Mouse (Mus musculus): ENCODE results near the gene Gabarapl1. TPM values are rescaled to one million over a fixed set of nuclear protein-coding genes. Genes with fewer than 3 reads are reported as not detected.

Gabarapl1 gene
- polyA plus RNA-seq, 1 experiment from 2014 or later = 66.3 TPM

GRCm38 (mm10) chr6:129543709-129544606 lies 11.0 kb downstream of the Gabarapl1 start:
- peak; percentile 83 for ATAC-seq
- no peak overlapping the region for H3K4me2 ChIP-seq (ENCODE audit: low read length)
- no peak overlapping the region for H3K27ac ChIP-seq (ENCODE audit: low read depth, low read length)

DNA sequence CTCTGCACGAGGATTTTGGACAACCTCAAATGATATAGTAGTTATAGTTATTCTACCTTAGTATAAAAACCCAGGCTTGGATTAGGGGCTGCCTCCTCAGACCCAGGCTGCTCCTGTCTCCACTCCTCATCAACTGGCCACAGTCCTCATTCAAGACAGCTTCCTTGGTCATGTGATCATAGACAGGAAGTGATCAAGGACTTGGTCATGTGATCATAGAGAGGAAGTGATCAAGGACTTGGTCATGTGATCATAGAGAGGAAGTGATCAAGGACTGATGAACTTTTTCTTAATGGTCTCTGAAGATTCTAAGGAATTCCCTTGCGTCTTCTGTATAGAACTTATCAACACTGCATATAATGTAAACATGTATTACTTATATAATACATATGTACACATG lies 14.3 kb downstream of the Gabarapl1 start:
- Histone ChIP-seq H3K4me1 (ENCODE audit: control insufficient read depth, insufficient read depth, low read length) (no peaks in the 10 kb centered on the region), H3K4me3 (ENCODE audit: low read depth, low read length) (no peak overlapping the region), H3K9me3 (replicated peaks; ENCODE audit: control insufficient read depth, low read length) (no peaks in the 10 kb centered on the region), H3K27me3 (replicated peaks; ENCODE audit: control insufficient read depth, insufficient read depth, low read length) (no peaks in the 10 kb centered on the region), H3K27ac (ENCODE audit: low read depth, low read length) (no peak overlapping the region), H3K36me3 (ENCODE audit: control insufficient read depth, insufficient read depth, low read length) (peaks cover 6% of the 10 kb centered on the region), H3K9ac (ENCODE audit: low read length) (no peak overlapping the region), H3K4me2 (ENCODE audit: low read length) (no peak overlapping the region)
- ATAC-seq (no peak), DNase-seq (ENCODE audit: low spot score) (no peak)
- WGBS = 85% methylated on average over 2 of the region's 2 CpGs

More at GRCm38 (mm10) chr6:129543709-129544606, 11.0 kb downstream of the Gabarapl1 start:
- Histone ChIP-seq H3K9me3 (replicated peaks; ENCODE audit: control insufficient read depth, low read length) (no peaks in the 10 kb centered on the region), H3K4me3 (ENCODE audit: low read depth, low read length) (no peak overlapping the region), H3K9ac (ENCODE audit: low read length) (no peak overlapping the region), H3K4me1 (ENCODE audit: control insufficient read depth, insufficient read depth, low read length) (no peaks in the 10 kb centered on the region), H3K36me3 (ENCODE audit: control insufficient read depth, insufficient read depth, low read length) (peaks cover 38% of the 10 kb centered on the region), H3K27me3 (replicated peaks; ENCODE audit: control insufficient read depth, insufficient read depth, low read length) (no peaks in the 10 kb centered on the region)
- DNase-seq (ENCODE audit: low spot score) = peak; percentile 80
- 53% methylated on average over 6 of the region's 6 CpGs for WGBS

DNA sequence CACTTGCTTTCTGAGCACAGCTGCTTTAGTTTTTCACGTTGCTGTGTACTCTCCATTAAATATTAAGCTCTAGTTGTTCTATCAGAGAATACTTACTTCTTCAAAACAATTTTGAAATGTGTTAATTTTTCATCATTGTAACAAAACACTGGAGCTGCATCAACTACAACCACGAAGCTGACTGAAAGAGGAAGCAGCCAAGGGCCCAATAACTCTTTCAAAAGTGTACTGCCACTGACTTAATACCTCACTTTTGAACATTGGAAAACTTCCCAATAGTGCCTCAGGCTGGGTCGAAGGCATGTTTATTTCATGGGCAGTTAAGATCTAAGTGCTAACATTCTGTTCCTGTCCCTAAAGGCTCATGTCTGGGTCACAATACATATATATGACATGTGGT lies 15.0 kb downstream of the Gabarapl1 start:
- WGBS = 72% methylated on average over 3 of the region's 3 CpGs
- H3K36me3 ChIP-seq (ENCODE audit: control insufficient read depth, insufficient read depth, low read length) = no peaks in the 10 kb centered on the region
- DNase-seq (ENCODE audit: low spot score) (no peak), ATAC-seq (no peak)
- H3K27me3 ChIP-seq (replicated peaks; ENCODE audit: control insufficient read depth, insufficient read depth, low read length) = no peaks in the 10 kb centered on the region
- no peak overlapping the region for H3K9ac ChIP-seq (ENCODE audit: low read length)
- no peak overlapping the region for H3K4me3 ChIP-seq (ENCODE audit: low read depth, low read length)
- no peaks in the 10 kb centered on the region for H3K4me1 ChIP-seq (ENCODE audit: control insufficient read depth, insufficient read depth, low read length)
- H3K27ac ChIP-seq (ENCODE audit: low read depth, low read length) = no peak overlapping the region
- no peak overlapping the region for H3K4me2 ChIP-seq (ENCODE audit: low read length)
- no peaks in the 10 kb centered on the region for H3K9me3 ChIP-seq (replicated peaks; ENCODE audit: control insufficient read depth, low read length)

GRCm38 (mm10) chr6:129557298-129558023 lies 24.5 kb downstream of the Gabarapl1 start:
- H3K4me3 ChIP-seq (ENCODE audit: low read depth, low read length) = no peak overlapping the region
- no peak overlapping the region for H3K27ac ChIP-seq (ENCODE audit: low read depth, low read length)
- H3K9me3 ChIP-seq (replicated peaks; ENCODE audit: control insufficient read depth, low read length) = no peaks in the 10 kb centered on the region
- ATAC-seq (peak; percentile 50), DNase-seq (ENCODE audit: low spot score) (peak; percentile 48)
- H3K4me1 ChIP-seq (ENCODE audit: control insufficient read depth, insufficient read depth, low read length) = no peaks in the 10 kb centered on the region
- H3K9ac ChIP-seq (ENCODE audit: low read length) = no peak overlapping the region
- H3K36me3 ChIP-seq (ENCODE audit: control insufficient read depth, insufficient read depth, low read length) = no peaks in the 10 kb centered on the region
- no peak overlapping the region for H3K4me2 ChIP-seq (ENCODE audit: low read length)
- H3K27me3 ChIP-seq (replicated peaks; ENCODE audit: control insufficient read depth, insufficient read depth, low read length) = no peaks in the 10 kb centered on the region

GRCm38 (mm10) chr6:129558946-129559640 lies 26.1 kb downstream of the Gabarapl1 start:
- H3K27ac ChIP-seq (ENCODE audit: low read depth, low read length) = no peak overlapping the region
- ATAC-seq (peak; percentile 88), DNase-seq (ENCODE audit: low spot score) (peak; percentile 91)
- H3K4me3 ChIP-seq (ENCODE audit: low read depth, low read length) = no peak overlapping the region
- WGBS = 19% methylated on average over 12 of the region's 12 CpGs
- no peak overlapping the region for H3K9ac ChIP-seq (ENCODE audit: low read length)
- no peaks in the 10 kb centered on the region for H3K36me3 ChIP-seq (ENCODE audit: control insufficient read depth, insufficient read depth, low read length)
- H3K27me3 ChIP-seq (replicated peaks; ENCODE audit: control insufficient read depth, insufficient read depth, low read length) = no peaks in the 10 kb centered on the region
- 0 out of 2 replicates have a peak overlapping the region, but pooled peaks have one; percentile 5 for H3K4me2 ChIP-seq (ENCODE audit: low read length)
- no peaks in the 10 kb centered on the region for H3K4me1 ChIP-seq (ENCODE audit: control insufficient read depth, insufficient read depth, low read length)
- no peaks in the 10 kb centered on the region for H3K9me3 ChIP-seq (replicated peaks; ENCODE audit: control insufficient read depth, low read length)

DNA sequence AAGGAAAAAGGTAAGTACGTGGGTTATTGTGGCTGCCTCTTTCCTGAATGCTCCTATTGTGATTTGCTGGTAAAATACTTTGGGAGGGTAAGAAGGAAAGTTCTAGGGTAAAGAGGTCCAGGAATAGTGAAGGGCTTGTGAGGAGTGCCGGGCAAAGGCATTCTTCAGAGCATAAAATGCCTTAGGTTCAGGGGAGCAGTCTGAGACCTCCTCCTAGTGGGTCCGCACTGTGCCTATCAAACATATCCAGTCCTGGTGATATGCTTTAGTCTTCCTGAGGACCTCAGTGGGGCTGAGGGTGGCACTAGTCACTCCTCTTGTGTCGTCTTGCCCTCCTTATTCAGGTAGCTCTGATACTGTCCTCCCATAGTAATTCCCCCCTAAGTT lies 26.7 kb downstream of the Gabarapl1 start:
- Histone ChIP-seq H3K4me2 (ENCODE audit: low read length) (no peak overlapping the region), H3K4me3 (ENCODE audit: low read depth, low read length) (no peak overlapping the region), H3K9ac (ENCODE audit: low read length) (no peak overlapping the region), H3K27me3 (replicated peaks; ENCODE audit: control insufficient read depth, insufficient read depth, low read length) (no peaks in the 10 kb centered on the region), H3K4me1 (ENCODE audit: control insufficient read depth, insufficient read depth, low read length) (no peaks in the 10 kb centered on the region), H3K9me3 (replicated peaks; ENCODE audit: control insufficient read depth, low read length) (no peaks in the 10 kb centered on the region), H3K27ac (ENCODE audit: low read depth, low read length) (no peak overlapping the region), H3K36me3 (ENCODE audit: control insufficient read depth, insufficient read depth, low read length) (no peaks in the 10 kb centered on the region)
- ATAC-seq = peak; percentile 21
- no peak for DNase-seq (ENCODE audit: low spot score)
- WGBS = 58% methylated on average over 4 of the region's 4 CpGs

DNA sequence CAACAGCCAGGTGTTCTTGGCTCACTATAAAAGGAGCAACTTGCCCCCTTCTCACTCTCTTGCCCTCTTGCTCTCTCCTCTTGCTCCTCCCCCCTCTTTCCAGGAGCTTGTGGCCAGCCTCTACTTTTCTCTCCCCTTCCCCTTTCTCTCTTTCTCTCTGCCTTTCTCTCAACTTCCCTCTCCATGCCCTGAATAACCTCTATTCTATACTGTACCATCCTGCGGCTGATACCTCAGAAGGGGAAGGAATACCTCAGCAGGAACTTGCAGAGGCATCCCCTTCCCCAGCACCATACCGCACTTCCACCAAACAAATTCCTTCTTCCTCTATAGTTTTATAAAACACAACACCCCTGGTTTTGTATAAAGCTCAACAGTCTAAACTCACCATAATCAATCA lies 32.3 kb downstream of the Gabarapl1 start:
- 76% methylated on average over 2 of the region's 2 CpGs for WGBS
- H3K27ac ChIP-seq (ENCODE audit: low read depth, low read length) = no peak overlapping the region
- H3K36me3 ChIP-seq (ENCODE audit: control insufficient read depth, insufficient read depth, low read length) = no peaks in the 10 kb centered on the region
- no peak overlapping the region for H3K4me2 ChIP-seq (ENCODE audit: low read length)
- no peaks in the 10 kb centered on the region for H3K4me1 ChIP-seq (ENCODE audit: control insufficient read depth, insufficient read depth, low read length)
- H3K27me3 ChIP-seq (replicated peaks; ENCODE audit: control insufficient read depth, insufficient read depth, low read length) = no peaks in the 10 kb centered on the region
- H3K9me3 ChIP-seq (replicated peaks; ENCODE audit: control insufficient read depth, low read length) = no peaks in the 10 kb centered on the region
- DNase-seq (ENCODE audit: low spot score) = no peak
- no peak overlapping the region for H3K4me3 ChIP-seq (ENCODE audit: low read depth, low read length)
- no peak for ATAC-seq
- no peak overlapping the region for H3K9ac ChIP-seq (ENCODE audit: low read length)

DNA sequence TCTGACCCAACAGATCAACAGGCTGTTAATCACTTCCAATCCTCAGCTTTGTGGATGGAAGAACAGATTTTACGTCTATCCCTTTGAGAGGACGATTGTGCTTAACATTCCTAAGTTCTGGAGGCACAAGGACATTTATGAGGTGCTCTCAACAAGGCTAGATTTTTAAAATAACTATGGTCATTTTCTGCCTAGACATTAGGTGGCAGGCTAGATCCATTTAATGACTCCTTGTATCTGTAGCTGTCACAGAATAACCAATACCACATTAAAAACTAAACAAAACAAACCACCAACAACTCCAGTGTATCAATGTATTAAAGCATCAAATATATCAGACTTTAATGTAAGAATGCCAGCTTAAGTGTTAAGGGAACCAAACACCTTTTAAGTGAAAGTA lies 42.4 kb downstream of the Gabarapl1 start:
- H3K9me3 ChIP-seq (replicated peaks; ENCODE audit: control insufficient read depth, low read length) = no peaks in the 10 kb centered on the region
- H3K27me3 ChIP-seq (replicated peaks; ENCODE audit: control insufficient read depth, insufficient read depth, low read length) = no peaks in the 10 kb centered on the region
- H3K4me3 ChIP-seq (ENCODE audit: low read depth, low read length) = no peak overlapping the region

More for the DNA sequence above, 42.4 kb downstream of the Gabarapl1 start:
- ATAC-seq (no peak), DNase-seq (ENCODE audit: low spot score) (no peak)
- WGBS = 41% methylated on average over 2 of the region's 2 CpGs
- H3K4me2 ChIP-seq (ENCODE audit: low read length) = no peak overlapping the region
- no peak overlapping the region for H3K9ac ChIP-seq (ENCODE audit: low read length)
- no peaks in the 10 kb centered on the region for H3K4me1 ChIP-seq (ENCODE audit: control insufficient read depth, insufficient read depth, low read length)
- no peak overlapping the region for H3K27ac ChIP-seq (ENCODE audit: low read depth, low read length)
- no peaks in the 10 kb centered on the region for H3K36me3 ChIP-seq (ENCODE audit: control insufficient read depth, insufficient read depth, low read length)
